Mouse (Mus musculus) kidney, embryonic 14.5 days (tissue): ENCODE results near the gene Dpysl4. TPM values are rescaled to one million over a fixed set of nuclear protein-coding genes. Genes with fewer than 3 reads are reported as not detected.

Source experiments
- ATAC-seq: fragments of 200-750 bp; cut with Nextera tagmentation; 2 replicates; pipeline ENCODE4 v1.8.0; 2017; ENCODE audit warnings: moderate number of reproducible peaks, mild to moderate bottlenecking, moderate TSS enrichment, moderate library complexity; ENCODE audit not compliant: low FRiP score, low TSS enrichment
- H3K27ac ChIP-seq: fragments of 300-500 bp; sonication (generic); 2 replicates; pipeline ENCODE4 v1.5.1; 2014; ENCODE audit warnings: low read depth, mild to moderate bottlenecking, low read length, moderate library complexity, mixed read lengths
- H3K27me3 ChIP-seq: fragments of 300-500 bp; sonication (generic); 2 replicates; pipeline ENCODE4 v1.6.1; 2014; ENCODE audit warnings: mild to moderate bottlenecking, low read length; ENCODE audit not compliant: control insufficient read depth, insufficient read depth
- H3K36me3 ChIP-seq: fragments of 300-500 bp; sonication (generic); 2 replicates; pipeline ENCODE4 v1.6.1; 2014; ENCODE audit warnings: low read length, mixed read lengths; ENCODE audit not compliant: control insufficient read depth, insufficient read depth
- H3K4me1 ChIP-seq: fragments of 300-500 bp; sonication (generic); 2 replicates; pipeline ENCODE4 v1.6.1; 2014; ENCODE audit warnings: low read length, mixed read lengths; ENCODE audit not compliant: control insufficient read depth, insufficient read depth
- H3K4me2 ChIP-seq: fragments of 300-500 bp; sonication (generic); replicated peaks from 2 replicates; pipeline ENCODE4 v1.6.1; 2014; ENCODE audit warnings: low read depth, mild to moderate bottlenecking, low read length
- H3K4me3 ChIP-seq: fragments of 300-500 bp; sonication (generic); 2 replicates; pipeline ENCODE4 v1.5.1; 2014; ENCODE audit warnings: mild to moderate bottlenecking, low read length
- H3K9ac ChIP-seq: fragments of 300-500 bp; sonication (generic); 2 replicates; pipeline ENCODE4 v1.6.1; 2014; ENCODE audit warnings: low read depth, mild to moderate bottlenecking, low read length, moderate library complexity
- H3K9me3 ChIP-seq: fragments of 300-500 bp; sonication (generic); 2 replicates; pipeline ENCODE4 v1.6.1; 2016; ENCODE audit warnings: low read length; ENCODE audit not compliant: control insufficient read depth
- WGBS: fragments of 180-500 bp; shearing (Covaris S2); extraction: QIAGEN DNeasy Blood & Tissue Kit; methylation state at CpG from one replicate; pipeline ENCODE4 v1.1.7; 2014; 5-methylcytosine and 5-hydroxymethylcytosine counted together
- polyA plus RNA-seq: library from polyadenylated mRNA; unstranded; fragments of >200 nt; fragmentation: Nextera tagmentation; extraction: Ambion mirVana; gene quantifications from 2 replicates; pipeline ENCODE4 v1.2.1, GENCODE M21; 2014

Gene Dpysl4
- polyA plus RNA-seq, 1 experiment from 2014 or later = 21.6 TPM

GRCm38 (mm10) chr7:139105076-139105475 is 19.3 kb downstream of the Dpysl4 start:
- Histone ChIP-seq H3K4me3 (no peak overlapping the region), H3K9me3 (no peaks in the 10 kb centered on the region), H3K36me3 (no peaks in the 10 kb centered on the region), H3K9ac (no peak overlapping the region), H3K4me2 (no peak overlapping the region), H3K27me3 (no peaks in the 10 kb centered on the region), H3K4me1 (no peaks in the 10 kb centered on the region), H3K27ac (no peak overlapping the region)
- 83% methylated on average over 5 of the region's 5 CpGs for WGBS
- no peak for ATAC-seq

GRCm38 (mm10) chr7:139105705-139106104 is 19.9 kb downstream of the Dpysl4 start:
- 91% methylated on average over 7 of the region's 7 CpGs for WGBS
- Histone ChIP-seq H3K4me3 (no peak overlapping the region), H3K36me3 (no peaks in the 10 kb centered on the region), H3K27ac (no peak overlapping the region), H3K27me3 (no peaks in the 10 kb centered on the region), H3K9me3 (no peaks in the 10 kb centered on the region), H3K9ac (no peak overlapping the region), H3K4me1 (no peaks in the 10 kb centered on the region), H3K4me2 (no peak overlapping the region)
- ATAC-seq = no peak

GRCm38 (mm10) chr7:139107908-139108650 is 22.3 kb downstream of the Dpysl4 start:
- no peaks in the 10 kb centered on the region for H3K9me3 ChIP-seq
- no peak overlapping the region for H3K27ac ChIP-seq
- no peaks in the 10 kb centered on the region for H3K27me3 ChIP-seq
- H3K4me1 ChIP-seq = no peaks in the 10 kb centered on the region
- no peak for ATAC-seq
- H3K9ac ChIP-seq = no peak overlapping the region
- H3K4me3 ChIP-seq = no peak overlapping the region
- no peaks in the 10 kb centered on the region for H3K36me3 ChIP-seq
- H3K4me2 ChIP-seq = no peak overlapping the region
- 87% methylated on average over 9 of the region's 9 CpGs for WGBS

- Histone ChIP-seq H3K36me3 (no peaks in the 10 kb centered on the region), H3K9me3 (no peaks in the 10 kb centered on the region), H3K27ac (no peak overlapping the region), H3K27me3 (no peaks in the 10 kb centered on the region), H3K4me3 (no peak overlapping the region), H3K4me1 (no peaks in the 10 kb centered on the region), H3K4me2 (no peak overlapping the region), H3K9ac (no peak overlapping the region)
- peak; percentile 76 for ATAC-seq
- WGBS = 47% methylated on average over 13 of the region's 13 CpGs
These were observed 33.5 kb downstream of the Dpysl4 start for GRCm38 (mm10) chr7:139119152-139119774.

GRCm38 (mm10) chr7:139119775-139120153 is 34.0 kb downstream of the Dpysl4 start:
- H3K36me3 ChIP-seq = no peaks in the 10 kb centered on the region
- no peaks in the 10 kb centered on the region for H3K4me1 ChIP-seq
- H3K27ac ChIP-seq = no peak overlapping the region
- H3K4me3 ChIP-seq = no peak overlapping the region
- H3K9me3 ChIP-seq = no peaks in the 10 kb centered on the region
- no peak for ATAC-seq
- WGBS = 59% methylated on average over 2 of the region's 2 CpGs
- H3K27me3 ChIP-seq = no peaks in the 10 kb centered on the region
- no peak overlapping the region for H3K9ac ChIP-seq
- H3K4me2 ChIP-seq = no peak overlapping the region

- H3K9me3 ChIP-seq = no peaks in the 10 kb centered on the region
- no peaks in the 10 kb centered on the region for H3K27me3 ChIP-seq
- no peak overlapping the region for H3K4me2 ChIP-seq
- H3K27ac ChIP-seq = no peak overlapping the region
- no peak overlapping the region for H3K4me3 ChIP-seq
- ATAC-seq = no peak
- no peak overlapping the region for H3K9ac ChIP-seq
- H3K4me1 ChIP-seq = peaks cover 7% of the 10 kb centered on the region
- WGBS = 94% methylated on average over 4 of the region's 4 CpGs
- no peaks in the 10 kb centered on the region for H3K36me3 ChIP-seq
These were observed 40.1 kb downstream of the Dpysl4 start for GRCm38 (mm10) chr7:139125881-139126280.

- H3K4me1 ChIP-seq = peaks cover 7% of the 10 kb centered on the region
- WGBS = 79% methylated on average over 7 of the region's 7 CpGs
- no peaks in the 10 kb centered on the region for H3K36me3 ChIP-seq
- H3K9me3 ChIP-seq = no peaks in the 10 kb centered on the region
- no peaks in the 10 kb centered on the region for H3K27me3 ChIP-seq
- no peak overlapping the region for H3K4me3 ChIP-seq
- ATAC-seq = no peak
- no peak overlapping the region for H3K9ac ChIP-seq
- no peak overlapping the region for H3K27ac ChIP-seq
- no peak overlapping the region for H3K4me2 ChIP-seq
These were observed 40.7 kb downstream of the Dpysl4 start for GRCm38 (mm10) chr7:139126549-139126948.

GRCm38 (mm10) chr7:139128994-139129393 is 43.2 kb downstream of the Dpysl4 start:
- WGBS = 80% methylated on average over 4 of the region's 4 CpGs
- no peaks in the 10 kb centered on the region for H3K27me3 ChIP-seq
- H3K4me1 ChIP-seq = peaks cover 7% of the 10 kb centered on the region

GRCm38 (mm10) chr7:139130361-139130760 is 44.6 kb downstream of the Dpysl4 start:
- H3K4me2 ChIP-seq = no peak overlapping the region
- no peak overlapping the region for H3K27ac ChIP-seq
- peaks cover 7% of the 10 kb centered on the region for H3K4me1 ChIP-seq
- H3K36me3 ChIP-seq = no peaks in the 10 kb centered on the region
- no peaks in the 10 kb centered on the region for H3K9me3 ChIP-seq
- WGBS = 26% methylated on average over 6 of the region's 6 CpGs
- H3K9ac ChIP-seq = no peak overlapping the region
- H3K4me3 ChIP-seq = no peak overlapping the region
- ATAC-seq = no peak
- H3K27me3 ChIP-seq = no peaks in the 10 kb centered on the region

More at GRCm38 (mm10) chr7:139128994-139129393, 43.2 kb downstream of the Dpysl4 start:
- Histone ChIP-seq H3K36me3 (no peaks in the 10 kb centered on the region), H3K27ac (no peak overlapping the region), H3K4me2 (no peak overlapping the region), H3K9me3 (no peaks in the 10 kb centered on the region), H3K9ac (no peak overlapping the region), H3K4me3 (no peak overlapping the region)
- ATAC-seq = no peak
